Mouse (Mus musculus): Measurements from ENCODE around the gene Gpr4.

DNA sequence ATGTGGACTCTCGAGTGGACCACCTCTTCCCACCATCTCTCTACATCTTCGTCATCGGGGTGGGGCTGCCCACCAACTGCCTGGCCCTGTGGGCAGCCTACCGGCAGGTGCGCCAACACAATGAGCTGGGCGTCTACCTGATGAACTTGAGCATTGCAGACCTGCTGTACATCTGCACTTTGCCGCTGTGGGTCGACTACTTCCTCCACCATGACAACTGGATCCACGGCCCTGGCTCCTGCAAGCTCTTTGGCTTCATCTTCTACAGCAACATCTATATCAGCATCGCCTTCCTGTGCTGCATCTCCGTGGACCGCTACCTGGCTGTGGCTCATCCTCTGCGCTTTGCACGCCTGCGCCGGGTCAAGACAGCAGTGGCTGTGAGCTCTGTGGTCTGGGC lies 9.9 kb downstream of the Gpr4 start:
- no peak for TF ChIP-seq CTCF (IDR thresholded peaks at IDR 0.05; ENCODE audit: low read depth, low read length)
- TF ChIP-seq POLR2A (IDR thresholded peaks at IDR 0.05; ENCODE audit: insufficient read depth, low read length): no peak
- no peak for TF ChIP-seq EP300 (IDR thresholded peaks at IDR 0.05; ENCODE audit: insufficient read depth, low read depth, low read length)

Measured in ES-Bruce4 (cell line).